Mouse (Mus musculus) liver, embryonic 14.5 days (tissue): Measurements from ENCODE around the gene Apoc3.

Experiments
- CTCF ChIP-seq: IDR thresholded peaks from 2 replicates; pipeline ENCODE4 v1.5.1; 2016; ENCODE audit warnings: antibody characterized with exemption, low read depth, control low read depth
- EP300 ChIP-seq: IDR thresholded peaks from 2 replicates; pipeline ENCODE4 v1.6.1; 2016; ENCODE audit warnings: antibody characterized with exemption, low read depth

- TF ChIP-seq CTCF (no peak), EP300 (no peak)
Measured at GRCm38 (mm10) chr9:46235196-46235595, 240 bp downstream of the Apoc3 start.
